Mouse (Mus musculus) midbrain, embryonic 15.5 days (tissue): ENCODE data around the gene Rnf207. TPM values are rescaled to one million over a fixed set of nuclear protein-coding genes. Genes with fewer than 3 reads are reported as not detected.

Source experiments
- ATAC-seq: fragments of 200-750 bp; cut with Nextera tagmentation; replicated peaks from 2 replicates; pipeline ENCODE4 v1.8.0; 2017; ENCODE audit warnings: moderate TSS enrichment
- H3K27ac ChIP-seq: fragments of 300-500 bp; sonication (generic); 2 replicates; pipeline ENCODE4 v1.5.1; 2015; ENCODE audit warnings: mild to moderate bottlenecking, inconsistent platforms
- H3K27me3 ChIP-seq: fragments of 300-500 bp; sonication (generic); replicated peaks from 2 replicates; pipeline ENCODE4 v1.6.1; 2015; ENCODE audit warnings: inconsistent platforms
- H3K36me3 ChIP-seq: fragments of 300-500 bp; sonication (generic); replicated peaks from 2 replicates; pipeline ENCODE4 v1.6.1; 2015; ENCODE audit warnings: inconsistent platforms
- H3K4me1 ChIP-seq: fragments of 300-500 bp; sonication (generic); 2 replicates; pipeline ENCODE4 v1.6.1; 2015; ENCODE audit warnings: inconsistent platforms
- H3K4me2 ChIP-seq: fragments of 300-500 bp; sonication (generic); 2 replicates; pipeline ENCODE4 v1.6.1; 2015; ENCODE audit warnings: inconsistent platforms, mild to moderate bottlenecking, moderate library complexity
- H3K4me3 ChIP-seq: fragments of 300-500 bp; sonication (generic); 2 replicates; pipeline ENCODE4 v1.5.1; 2015; ENCODE audit warnings: mild to moderate bottlenecking, inconsistent platforms
- H3K9ac ChIP-seq: fragments of 300-500 bp; sonication (generic); 2 replicates; pipeline ENCODE4 v1.6.1; 2015; ENCODE audit warnings: mild to moderate bottlenecking, inconsistent platforms
- H3K9me3 ChIP-seq: fragments of 300-500 bp; sonication (generic); 2 replicates; pipeline ENCODE4 v1.6.1; 2016; ENCODE audit warnings: inconsistent platforms
- WGBS: fragments of 180-500 bp; shearing (Covaris S2); methylation state at CpG from one replicate; pipeline ENCODE4 v1.1.7; 2015; ENCODE audit warnings: mixed read lengths; 5-methylcytosine and 5-hydroxymethylcytosine counted together
- polyA plus RNA-seq: library from polyadenylated mRNA; unstranded; fragments of >200 nt; fragmentation: Nextera tagmentation; extraction: Ambion mirVana; gene quantifications from 2 replicates; pipeline ENCODE4 v1.2.1, GENCODE M21; 2015

Gene Rnf207
- polyA plus RNA-seq, 1 experiment from 2014 or later: 8.6 TPM

DNA sequence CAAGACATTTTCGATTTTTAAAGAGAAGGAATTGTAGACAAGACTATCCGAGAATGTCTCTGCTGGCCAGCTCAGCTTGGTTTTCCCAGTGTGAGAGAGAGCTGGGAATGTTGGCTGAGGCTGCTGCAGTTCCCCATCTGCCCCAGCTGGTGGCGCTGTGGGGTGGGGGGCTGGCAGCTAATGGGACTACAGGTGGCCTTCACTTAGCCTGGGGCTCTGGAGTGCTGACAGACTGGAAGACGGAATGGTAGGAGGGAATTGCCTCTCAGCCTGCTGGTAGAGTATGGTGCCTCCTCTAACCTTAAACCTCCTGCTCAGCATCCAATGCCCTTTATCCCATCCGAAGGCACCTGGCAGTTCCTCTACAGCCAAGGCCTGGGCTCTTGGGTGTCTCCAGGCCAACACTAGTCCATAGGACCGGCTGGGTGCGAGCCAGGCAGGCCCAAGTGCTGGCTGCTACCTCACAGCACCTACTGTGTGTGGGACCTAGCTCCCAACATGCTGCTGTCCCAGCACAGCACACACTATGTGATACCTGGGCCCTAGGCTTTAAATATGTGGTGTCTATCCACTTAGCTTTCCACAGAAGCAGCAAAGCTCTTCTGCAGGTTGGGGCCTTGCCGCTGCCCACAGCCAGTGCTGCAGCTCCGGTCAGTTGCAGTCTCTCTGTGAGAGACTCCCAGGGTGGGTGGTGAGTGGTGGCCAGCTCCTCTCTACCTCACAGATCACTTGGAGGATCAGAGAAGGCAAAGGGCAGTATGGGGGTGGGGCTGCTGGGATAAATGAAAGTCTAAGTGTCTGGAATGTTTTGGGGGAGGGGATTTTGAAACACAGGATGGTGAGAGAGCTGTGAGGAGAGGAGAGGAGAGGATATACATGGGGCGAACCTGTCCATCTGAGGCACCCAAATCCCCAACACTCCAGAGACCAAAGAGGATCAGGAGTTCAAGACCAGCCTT is 42.1 kb downstream of the Rnf207 start:
- Histone ChIP-seq H3K4me2 (no peak overlapping the region), H3K36me3 (no peaks in the 10 kb centered on the region), H3K9me3 (no peaks in the 10 kb centered on the region), H3K27ac (no peak overlapping the region), H3K9ac (no peak overlapping the region), H3K4me3 (no peak overlapping the region), H3K27me3 (peaks cover 57% of the 10 kb centered on the region), H3K4me1 (peaks cover 25% of the 10 kb centered on the region)
- WGBS: 55% methylated on average over 10 of the region's 10 CpGs
- ATAC-seq: no peak

DNA sequence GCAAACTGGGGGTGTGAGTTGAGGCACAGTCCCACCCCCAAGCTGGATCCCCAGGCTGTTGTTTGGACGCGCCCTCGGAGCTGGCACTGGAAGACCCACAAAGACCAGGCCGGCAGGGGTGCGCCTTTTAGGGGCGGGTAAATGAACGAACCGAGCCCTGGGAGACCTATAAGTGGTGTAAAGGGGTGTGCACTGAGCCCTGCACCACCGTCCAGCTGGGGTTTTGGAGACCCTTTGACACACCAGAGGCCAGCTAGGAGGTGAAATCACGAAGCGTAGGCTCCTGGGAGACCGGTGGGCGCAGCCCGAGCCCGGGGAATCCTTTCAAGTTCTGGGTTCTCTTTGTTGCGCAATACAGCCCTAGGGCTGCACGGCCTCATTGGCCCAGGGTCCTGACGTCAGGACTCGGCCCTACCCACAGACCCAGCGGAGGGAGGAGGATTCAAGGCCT is 44.1 kb downstream of the Rnf207 start:
- Histone ChIP-seq H3K27ac (0 out of 2 replicates have a peak overlapping the region, but pooled peaks have one; percentile 2), H3K4me1 (peaks cover 25% of the 10 kb centered on the region)
- ATAC-seq: peak; percentile 57

GRCm38 (mm10) chr4:152273621-152274236 is 45.1 kb downstream of the Rnf207 start, which contains the start of gene Gpr153:
Gene Gpr153, plus strand, starts transcription at chr4:152274232.
- ATAC-seq: peak; percentile 85
- peak within 1 kb of the TSS; percentile 95 for H3K4me2 ChIP-seq
- no peaks in the 10 kb centered on the region for H3K36me3 ChIP-seq
- H3K9ac ChIP-seq: peak within 1 kb of the TSS; percentile 74
- peak within 1 kb of the TSS; percentile 64 for H3K4me3 ChIP-seq
- WGBS: under 1% methylated on average over 30 of the region's 48 CpGs
- H3K27ac ChIP-seq: peak within 1 kb of the TSS; percentile 66
- peaks cover 34% of the 10 kb centered on the region for H3K27me3 ChIP-seq
- H3K9me3 ChIP-seq: no peaks in the 10 kb centered on the region
- H3K4me1 ChIP-seq: peaks cover 25% of the 10 kb centered on the region

More for the DNA sequence above, 44.1 kb downstream of the Rnf207 start:
- WGBS: 2% methylated on average over 20 of the region's 20 CpGs
- H3K4me2 ChIP-seq: peak overlapping the region; percentile 95
- H3K9me3 ChIP-seq: no peaks in the 10 kb centered on the region
- no peaks in the 10 kb centered on the region for H3K36me3 ChIP-seq
- H3K9ac ChIP-seq: peak overlapping the region; percentile 74
- peak overlapping the region; percentile 64 for H3K4me3 ChIP-seq
- H3K27me3 ChIP-seq: peaks cover 43% of the 10 kb centered on the region

DNA sequence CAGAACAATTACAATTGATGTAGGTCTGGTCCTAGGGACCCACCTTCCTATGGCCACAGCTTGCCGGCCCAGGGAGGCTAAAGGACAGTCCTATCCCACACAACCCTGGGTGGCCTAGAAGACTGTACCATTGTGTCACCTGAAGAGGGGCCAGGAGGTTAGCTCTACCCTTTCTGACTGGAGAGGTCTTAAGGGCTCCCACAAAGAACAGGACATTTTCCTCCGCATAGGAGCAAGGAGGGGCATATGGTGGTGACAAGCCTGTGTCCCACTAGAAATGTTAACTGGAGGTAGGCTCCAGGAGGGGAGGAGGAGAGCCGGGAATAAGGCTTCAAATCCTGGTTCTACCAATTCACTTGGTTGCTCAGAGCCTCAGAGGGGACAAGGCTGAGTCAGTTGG is 45.6 kb downstream of the Rnf207 start:
- peaks cover 34% of the 10 kb centered on the region for H3K27me3 ChIP-seq

GRCm38 (mm10) chr4:152272449-152273049 is 46.2 kb downstream of the Rnf207 start:
- Histone ChIP-seq H3K27me3 (peaks cover 34% of the 10 kb centered on the region), H3K27ac (peak overlapping the region; percentile 66; the same call in 1 of the 2 replicates), H3K4me3 (no peak overlapping the region), H3K9ac (no peak overlapping the region), H3K4me2 (no peak overlapping the region), H3K36me3 (no peaks in the 10 kb centered on the region), H3K4me1 (peaks cover 25% of the 10 kb centered on the region), H3K9me3 (no peaks in the 10 kb centered on the region)
- no peak for ATAC-seq
- WGBS: 33% methylated on average over 9 of the region's 9 CpGs

More for the DNA sequence above, 45.6 kb downstream of the Rnf207 start:
- peaks cover 25% of the 10 kb centered on the region for H3K4me1 ChIP-seq
- peak overlapping the region; percentile 66 for H3K27ac ChIP-seq
- H3K4me2 ChIP-seq: peak overlapping the region; percentile 95
- no peaks in the 10 kb centered on the region for H3K9me3 ChIP-seq
- H3K9ac ChIP-seq: no peak overlapping the region
- peak; percentile 21; the same call in 1 of the 2 replicates for ATAC-seq
- no peaks in the 10 kb centered on the region for H3K36me3 ChIP-seq
- 28% methylated on average over 3 of the region's 3 CpGs for WGBS
- H3K4me3 ChIP-seq: peak overlapping the region; percentile 64; the same call in 1 of the 2 replicates

DNA sequence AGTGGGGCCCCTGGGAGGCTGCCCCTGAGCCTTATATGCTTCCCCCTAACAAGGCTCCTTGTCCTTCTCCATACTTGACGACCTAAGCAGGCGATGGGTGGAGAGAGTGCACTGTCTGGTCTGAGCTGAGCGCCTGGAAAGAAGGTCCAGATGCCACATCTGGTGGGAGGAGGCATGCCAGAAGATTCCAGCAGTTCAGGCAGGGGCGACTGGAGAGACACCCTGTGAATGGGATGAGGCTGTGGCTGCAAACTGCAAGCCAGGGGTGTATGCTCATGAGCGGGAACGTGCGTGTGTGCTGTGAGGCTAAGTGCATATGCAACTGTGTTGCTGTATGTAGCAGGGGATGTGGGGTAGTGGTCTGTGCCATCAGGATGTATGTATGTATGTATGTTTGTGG is 46.8 kb downstream of the Rnf207 start:
- Histone ChIP-seq H3K4me2 (no peak overlapping the region), H3K27ac (no peak overlapping the region), H3K36me3 (no peaks in the 10 kb centered on the region), H3K9ac (no peak overlapping the region), H3K9me3 (no peaks in the 10 kb centered on the region), H3K4me1 (peaks cover 25% of the 10 kb centered on the region), H3K27me3 (peaks cover 29% of the 10 kb centered on the region), H3K4me3 (no peak overlapping the region)
- 77% methylated on average over 7 of the region's 7 CpGs for WGBS
- no peak for ATAC-seq

- H3K9me3 ChIP-seq: no peaks in the 10 kb centered on the region
- no peak for ATAC-seq
- 87% methylated on average over 11 of the region's 11 CpGs for WGBS
Observed at GRCm38 (mm10) chr4:152271334-152271733, 47.5 kb downstream of the Rnf207 start.

GRCm38 (mm10) chr4:152270599-152270998 is 48.2 kb downstream of the Rnf207 start:
- Histone ChIP-seq H3K36me3 (no peaks in the 10 kb centered on the region), H3K4me2 (no peak overlapping the region), H3K27ac (no peak overlapping the region), H3K4me1 (peaks cover 25% of the 10 kb centered on the region), H3K9me3 (no peaks in the 10 kb centered on the region), H3K9ac (no peak overlapping the region), H3K27me3 (peaks cover 17% of the 10 kb centered on the region), H3K4me3 (no peak overlapping the region)
- ATAC-seq: no peak
- WGBS: 78% methylated on average over 9 of the region's 9 CpGs

More at GRCm38 (mm10) chr4:152271334-152271733, 47.5 kb downstream of the Rnf207 start:
- H3K36me3 ChIP-seq: no peaks in the 10 kb centered on the region
- H3K4me2 ChIP-seq: no peak overlapping the region
- peaks cover 25% of the 10 kb centered on the region for H3K4me1 ChIP-seq
- H3K27me3 ChIP-seq: peaks cover 22% of the 10 kb centered on the region
- no peak overlapping the region for H3K27ac ChIP-seq
- H3K9ac ChIP-seq: no peak overlapping the region
- no peak overlapping the region for H3K4me3 ChIP-seq

GRCm38 (mm10) chr4:152269967-152270366 is 48.8 kb downstream of the Rnf207 start:
- Histone ChIP-seq H3K9me3 (no peaks in the 10 kb centered on the region), H3K36me3 (no peaks in the 10 kb centered on the region), H3K4me1 (peaks cover 22% of the 10 kb centered on the region), H3K27ac (no peak overlapping the region), H3K27me3 (peaks cover 10% of the 10 kb centered on the region), H3K4me2 (no peak overlapping the region), H3K9ac (no peak overlapping the region), H3K4me3 (no peak overlapping the region)
- 86% methylated on average over 13 of the region's 13 CpGs for WGBS
- ATAC-seq: no peak

DNA sequence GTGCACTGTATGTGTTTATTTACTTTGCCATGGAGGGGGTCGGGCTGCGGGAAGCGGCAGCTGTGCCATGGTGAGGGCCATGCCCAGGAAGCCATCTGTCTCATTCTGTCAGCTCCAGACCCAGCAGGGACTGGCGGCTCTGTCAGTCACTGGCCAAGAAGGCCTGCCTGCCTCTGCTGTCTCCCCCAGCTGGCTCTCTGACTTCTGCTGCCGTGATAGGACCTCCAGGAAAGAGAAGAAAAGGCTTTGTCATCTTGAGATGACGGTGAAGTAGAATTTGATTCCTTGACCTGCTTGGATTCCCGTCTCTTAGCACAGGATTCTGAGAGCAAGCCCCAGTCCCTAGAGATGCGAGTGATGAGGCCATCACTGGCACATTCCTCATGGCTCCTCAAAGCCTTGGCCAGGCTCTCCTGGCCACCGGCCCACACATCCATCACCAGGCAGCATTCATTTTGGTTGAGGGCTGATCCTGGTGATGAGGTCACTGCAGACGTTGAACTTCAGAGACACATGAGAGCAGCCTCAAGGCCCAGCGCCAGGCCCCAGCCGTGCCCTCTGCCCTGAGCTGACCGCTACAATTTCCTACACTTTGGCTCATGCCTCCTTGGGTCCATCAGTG is 50.9 kb downstream of the Rnf207 start:
- Histone ChIP-seq H3K9me3 (no peaks in the 10 kb centered on the region), H3K4me1 (peaks cover 8% of the 10 kb centered on the region; the same call in 1 of the 2 replicates), H3K27ac (no peak overlapping the region), H3K27me3 (peaks cover 6% of the 10 kb centered on the region), H3K4me3 (no peak overlapping the region), H3K9ac (no peak overlapping the region), H3K4me2 (no peak overlapping the region), H3K36me3 (no peaks in the 10 kb centered on the region)
- WGBS: 84% methylated on average over 13 of the region's 13 CpGs
- no peak for ATAC-seq

DNA sequence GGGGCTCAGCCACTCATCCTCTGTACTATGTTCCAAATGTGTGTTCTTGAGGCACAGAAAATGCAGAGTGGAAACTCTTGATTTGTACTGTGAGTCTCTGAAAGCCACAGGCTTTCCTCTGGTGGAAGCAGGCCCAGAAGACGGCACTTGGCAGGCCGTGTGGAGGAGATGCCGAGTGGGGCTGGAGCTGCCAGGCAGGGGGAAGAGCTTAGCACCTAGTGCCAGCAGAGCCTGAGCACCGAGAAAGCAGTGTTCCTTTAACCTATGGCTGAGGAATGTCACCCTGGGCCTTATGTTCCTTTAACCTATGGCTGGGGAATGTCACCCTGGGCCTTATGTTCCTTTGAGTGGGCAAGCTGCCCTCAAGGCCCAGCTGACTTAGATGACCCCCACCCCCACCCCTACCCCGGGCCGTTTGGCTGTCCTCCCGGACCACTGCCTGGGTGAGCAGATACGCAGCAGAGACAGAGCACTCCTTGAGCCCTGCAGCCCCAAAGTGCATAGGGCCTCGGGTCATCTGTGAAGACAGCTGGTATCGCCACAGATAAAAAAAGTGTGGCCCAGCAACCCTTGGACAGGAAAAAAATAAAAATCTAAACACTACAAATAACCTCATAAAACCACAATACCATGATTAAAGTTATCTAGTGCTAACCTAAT is 52.4 kb downstream of the Rnf207 start:
- no peak overlapping the region for H3K27ac ChIP-seq
- no peak overlapping the region for H3K4me3 ChIP-seq
- 62% methylated on average over 10 of the region's 10 CpGs for WGBS
- H3K4me2 ChIP-seq: no peak overlapping the region
- H3K27me3 ChIP-seq: peaks cover 5% of the 10 kb centered on the region; the same call in 1 of the 2 replicates
- ATAC-seq: no peak
- H3K9me3 ChIP-seq: no peaks in the 10 kb centered on the region
- H3K36me3 ChIP-seq: no peaks in the 10 kb centered on the region
- H3K4me1 ChIP-seq: peaks cover 8% of the 10 kb centered on the region; the same call in 1 of the 2 replicates
- no peak overlapping the region for H3K9ac ChIP-seq
